Mouse (Mus musculus) midbrain, embryonic 11.5 days (tissue): ENCODE measurements at regions not wholly inside any gene's neighbourhood (a gene's known extent, or its start where the extent isn't known, plus 50 kb on each side); places are given as distances from the start of the nearest gene placed in this dataset.

Experiments used
- ATAC-seq: fragments of 200-750 bp; cut with Nextera tagmentation; 2 replicates; pipeline ENCODE4 v1.8.0; 2017; ENCODE audit warnings: moderate TSS enrichment, moderate library complexity; ENCODE audit not compliant: low FRiP score
- DNase-seq: peaks from one replicate; pipeline ENCODE4 v3.0.0; 2015; ENCODE audit warnings: low spot score; ENCODE audit errors: missing footprints
- H3K27ac ChIP-seq: fragments of 300-500 bp; sonication (generic); 2 replicates; pipeline ENCODE4 v1.5.1; 2014; ENCODE audit warnings: low read depth, low read length
- H3K27me3 ChIP-seq: fragments of 300-500 bp; sonication (generic); 2 replicates; pipeline ENCODE4 v1.6.1; 2014; ENCODE audit warnings: mild to moderate bottlenecking, low read length, moderate library complexity, mixed read lengths; ENCODE audit not compliant: control insufficient read depth, insufficient read depth
- H3K36me3 ChIP-seq: fragments of 300-500 bp; sonication (generic); 2 replicates; pipeline ENCODE4 v1.6.1; 2014; ENCODE audit warnings: mild to moderate bottlenecking, low read length, moderate library complexity, mixed read lengths; ENCODE audit not compliant: control insufficient read depth, insufficient read depth
- H3K4me1 ChIP-seq: fragments of 300-500 bp; sonication (generic); 2 replicates; pipeline ENCODE4 v1.6.1; 2014; ENCODE audit warnings: low read length; ENCODE audit not compliant: control insufficient read depth, insufficient read depth
- H3K4me2 ChIP-seq: fragments of 300-500 bp; sonication (generic); 2 replicates; pipeline ENCODE4 v1.6.1; 2014; ENCODE audit warnings: mild to moderate bottlenecking, moderate library complexity
- H3K4me3 ChIP-seq: fragments of 300-500 bp; sonication (generic); 2 replicates; pipeline ENCODE4 v1.5.1; 2014; ENCODE audit warnings: low read depth, low read length
- H3K9ac ChIP-seq: fragments of 300-500 bp; sonication (generic); 2 replicates; pipeline ENCODE4 v1.6.1; 2014; ENCODE audit warnings: low read length
- H3K9me3 ChIP-seq: fragments of 300-500 bp; sonication (generic); 2 replicates; pipeline ENCODE4 v1.6.1; 2016; ENCODE audit warnings: low read length; ENCODE audit not compliant: control insufficient read depth
- WGBS: fragments of 180-500 bp; shearing (Covaris S2); extraction: QIAGEN DNeasy Blood & Tissue Kit; methylation state at CpG from one replicate; pipeline ENCODE4 v1.1.7; 2014; 5-methylcytosine and 5-hydroxymethylcytosine counted together

DNA sequence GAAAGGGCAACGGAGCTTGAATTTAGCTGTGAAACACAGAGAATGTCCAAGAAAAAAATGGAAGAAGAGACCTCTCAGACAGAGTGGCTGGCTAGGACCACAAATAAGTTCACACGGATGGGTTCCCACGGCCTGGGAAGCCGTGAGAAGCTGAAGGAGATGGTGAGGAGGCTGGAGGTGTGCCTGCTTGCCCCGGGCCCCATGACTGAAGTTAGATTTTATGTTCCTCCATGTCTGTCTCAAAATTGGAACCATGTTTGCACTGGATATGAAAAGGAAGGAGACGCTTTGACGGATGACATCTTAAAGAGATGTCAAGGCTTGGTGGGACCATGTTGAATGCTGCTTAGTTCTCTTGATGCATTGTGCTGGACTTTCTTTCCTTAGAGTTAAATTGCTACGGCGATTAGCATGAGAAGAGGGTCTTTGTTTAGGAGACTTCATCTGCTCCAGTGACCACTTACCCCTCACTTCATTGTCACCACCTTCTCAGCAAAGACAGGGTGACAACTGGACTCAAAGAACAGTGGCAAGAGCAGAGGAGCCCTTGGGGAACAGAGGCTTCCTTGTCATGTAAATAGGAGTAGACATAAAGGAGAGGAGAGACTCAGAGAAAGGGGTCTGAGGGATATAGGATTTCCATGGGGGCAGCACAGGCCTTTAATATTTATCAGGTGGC lies 407.4 kb upstream of the Intu start:
- peak; percentile 80 for DNase-seq
- 32% methylated on average over 9 of the region's 9 CpGs for WGBS
- peak; percentile 78 for ATAC-seq

DNA sequence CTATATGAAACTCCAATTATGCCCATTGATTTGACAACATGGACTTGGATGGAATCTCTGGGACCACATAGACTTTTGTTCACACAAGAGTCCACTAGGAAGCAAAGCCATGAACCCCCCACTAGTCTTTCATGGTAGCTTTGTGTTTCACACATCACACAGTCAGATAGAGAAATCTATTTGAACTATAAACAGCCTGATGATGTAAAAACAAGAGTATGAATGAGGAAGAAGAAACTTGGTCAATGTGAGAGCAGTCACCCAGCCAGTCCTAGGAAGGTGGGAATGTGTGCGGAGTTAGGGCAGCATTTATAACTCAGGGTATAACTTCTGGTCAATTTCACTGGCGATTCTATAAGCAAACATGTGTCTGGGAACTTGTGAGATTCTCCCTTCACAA lies 404.2 kb upstream of the Intu start:
- H3K4me2 ChIP-seq = no peak overlapping the region
- no peaks in the 10 kb centered on the region for H3K36me3 ChIP-seq
- peaks cover 15% of the 10 kb centered on the region for H3K4me1 ChIP-seq
- no peak overlapping the region for H3K4me3 ChIP-seq
- no peaks in the 10 kb centered on the region for H3K9me3 ChIP-seq
- DNase-seq (no peak), ATAC-seq (no peak)
- WGBS = 89% methylated on average over 2 of the region's 2 CpGs
- no peak overlapping the region for H3K27ac ChIP-seq
- H3K9ac ChIP-seq = no peak overlapping the region
- no peaks in the 10 kb centered on the region; the same call in 1 of the 2 replicates for H3K27me3 ChIP-seq

More for the DNA sequence above, 407.4 kb upstream of the Intu start:
- no peak overlapping the region for H3K9ac ChIP-seq
- H3K36me3 ChIP-seq = no peaks in the 10 kb centered on the region
- H3K4me1 ChIP-seq = peaks cover 22% of the 10 kb centered on the region
- no peaks in the 10 kb centered on the region; the same call in 1 of the 2 replicates for H3K27me3 ChIP-seq
- no peaks in the 10 kb centered on the region for H3K9me3 ChIP-seq
- H3K4me2 ChIP-seq = no peak overlapping the region
- no peak overlapping the region for H3K4me3 ChIP-seq
- peak overlapping the region; percentile 21; the same call in 1 of the 2 replicates for H3K27ac ChIP-seq

DNA sequence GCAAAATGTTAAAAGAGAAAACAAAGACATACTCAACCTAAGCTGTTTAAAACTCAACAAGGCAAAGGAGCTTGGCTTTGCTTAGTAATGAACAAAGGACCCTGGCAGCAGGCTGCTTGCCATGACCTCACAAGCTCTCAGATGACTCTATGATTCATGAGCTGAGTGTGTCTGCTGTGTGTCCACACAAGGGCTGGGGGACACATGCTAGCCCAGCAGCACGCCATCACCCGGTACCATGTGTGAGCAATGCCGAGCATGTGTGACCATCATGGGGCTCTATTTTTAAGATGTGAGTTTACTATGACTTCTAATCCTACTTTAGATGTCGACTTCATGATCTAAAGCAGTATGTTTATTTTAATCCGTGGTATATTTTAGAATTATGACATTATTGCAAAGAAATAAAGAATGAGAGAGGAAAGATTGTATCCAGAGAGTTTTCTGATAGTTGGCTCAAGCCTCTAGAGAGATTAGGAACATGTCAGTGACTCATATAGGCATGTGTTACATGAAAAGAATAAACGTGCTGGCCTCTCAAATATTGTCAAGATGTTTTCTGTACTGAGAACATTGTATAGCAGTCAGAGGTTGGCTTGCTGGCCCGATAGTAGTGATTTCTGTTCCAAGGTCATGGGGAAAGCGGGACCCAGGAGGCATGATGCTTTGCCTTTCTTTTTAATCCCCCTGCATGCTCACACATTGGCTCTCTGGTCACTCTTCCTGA lies 400.1 kb upstream of the Intu start:
- 89% methylated on average over 8 of the region's 8 CpGs for WGBS
- no peaks in the 10 kb centered on the region for H3K36me3 ChIP-seq
- H3K4me2 ChIP-seq = no peak overlapping the region
- no peak for ATAC-seq
- DNase-seq = no peak
- H3K27ac ChIP-seq = no peak overlapping the region
- H3K27me3 ChIP-seq = no peaks in the 10 kb centered on the region
- H3K9ac ChIP-seq = no peak overlapping the region
- no peaks in the 10 kb centered on the region for H3K4me1 ChIP-seq
- H3K4me3 ChIP-seq = no peak overlapping the region
- H3K9me3 ChIP-seq = no peaks in the 10 kb centered on the region

DNA sequence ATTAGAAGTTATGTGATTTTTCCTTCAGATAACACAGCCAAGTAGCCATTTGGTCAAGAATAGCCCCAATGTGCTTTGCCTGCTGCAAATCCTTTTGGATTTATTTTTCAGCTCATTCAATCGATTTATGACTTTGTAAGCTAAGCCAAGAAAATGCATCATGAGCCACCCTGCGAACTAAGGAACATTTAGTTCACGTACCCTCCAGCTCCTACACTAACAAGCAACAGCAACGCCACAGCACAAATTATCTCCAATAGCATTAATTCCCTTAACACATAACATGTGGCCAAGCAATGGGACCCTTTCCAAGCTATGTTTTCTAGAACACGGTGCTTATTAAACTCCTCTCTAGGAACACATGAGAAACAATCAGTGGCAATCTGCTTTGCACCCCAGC lies 392.4 kb upstream of the Intu start:
- ATAC-seq (no peak), DNase-seq (no peak)
- 86% methylated on average over 5 of the region's 5 CpGs for WGBS
- no peak overlapping the region for H3K4me2 ChIP-seq
- H3K27me3 ChIP-seq = no peaks in the 10 kb centered on the region
- H3K27ac ChIP-seq = no peak overlapping the region
- no peak overlapping the region for H3K4me3 ChIP-seq
- no peak overlapping the region for H3K9ac ChIP-seq
- H3K36me3 ChIP-seq = no peaks in the 10 kb centered on the region
- H3K9me3 ChIP-seq = no peaks in the 10 kb centered on the region
- H3K4me1 ChIP-seq = no peaks in the 10 kb centered on the region

DNA sequence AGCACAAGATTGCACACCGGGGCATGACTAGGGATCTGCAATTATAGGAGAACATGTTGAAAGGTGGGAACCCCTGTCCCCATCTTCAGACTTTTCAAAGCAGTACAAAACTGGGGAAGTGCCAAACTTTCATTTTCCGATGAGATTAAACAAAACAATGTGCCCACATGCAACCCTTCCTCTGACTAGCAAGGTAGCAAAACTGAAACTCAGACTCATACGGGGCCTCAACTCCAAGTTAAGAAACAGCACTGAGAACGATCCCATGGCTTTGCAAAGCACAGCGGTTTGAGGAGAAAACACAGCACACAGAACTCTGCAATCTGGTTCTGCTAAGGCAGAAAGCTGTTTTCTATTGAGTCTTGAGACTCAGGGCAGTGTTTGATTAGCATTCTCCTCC lies 388.9 kb upstream of the Intu start:
- DNase-seq (no peak), ATAC-seq (no peak)
- 86% methylated on average over 5 of the region's 5 CpGs for WGBS
- Histone ChIP-seq H3K27ac (no peak overlapping the region), H3K4me2 (no peak overlapping the region), H3K9ac (no peak overlapping the region), H3K4me1 (no peaks in the 10 kb centered on the region), H3K9me3 (no peaks in the 10 kb centered on the region), H3K4me3 (no peak overlapping the region), H3K27me3 (no peaks in the 10 kb centered on the region), H3K36me3 (no peaks in the 10 kb centered on the region)

DNA sequence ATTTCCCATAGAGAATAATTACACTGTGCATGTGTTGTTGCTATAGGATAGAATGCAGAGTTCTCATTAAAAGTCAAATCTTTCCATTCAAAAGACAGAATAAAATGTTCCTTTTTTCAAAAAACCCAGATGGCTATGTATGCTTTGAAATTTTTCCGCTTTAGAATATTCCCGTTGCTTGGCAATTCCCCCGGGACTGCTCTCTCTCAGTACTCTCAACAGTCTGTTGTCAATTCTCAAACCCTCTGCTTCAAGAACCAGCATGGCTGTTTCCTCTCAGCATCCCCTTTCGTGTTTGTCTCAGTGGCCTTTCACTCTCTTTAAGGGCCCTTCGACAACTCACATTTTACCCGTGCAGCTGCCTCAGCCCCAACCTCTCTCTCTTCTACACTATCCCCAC lies 372.5 kb upstream of the Intu start:
- ATAC-seq (no peak), DNase-seq (no peak)
- Histone ChIP-seq H3K4me3 (no peak overlapping the region), H3K9me3 (no peaks in the 10 kb centered on the region), H3K9ac (no peak overlapping the region), H3K27me3 (no peaks in the 10 kb centered on the region), H3K27ac (no peak overlapping the region), H3K4me2 (no peak overlapping the region), H3K36me3 (no peaks in the 10 kb centered on the region), H3K4me1 (no peaks in the 10 kb centered on the region)
- WGBS = 85% methylated on average over 6 of the region's 6 CpGs

DNA sequence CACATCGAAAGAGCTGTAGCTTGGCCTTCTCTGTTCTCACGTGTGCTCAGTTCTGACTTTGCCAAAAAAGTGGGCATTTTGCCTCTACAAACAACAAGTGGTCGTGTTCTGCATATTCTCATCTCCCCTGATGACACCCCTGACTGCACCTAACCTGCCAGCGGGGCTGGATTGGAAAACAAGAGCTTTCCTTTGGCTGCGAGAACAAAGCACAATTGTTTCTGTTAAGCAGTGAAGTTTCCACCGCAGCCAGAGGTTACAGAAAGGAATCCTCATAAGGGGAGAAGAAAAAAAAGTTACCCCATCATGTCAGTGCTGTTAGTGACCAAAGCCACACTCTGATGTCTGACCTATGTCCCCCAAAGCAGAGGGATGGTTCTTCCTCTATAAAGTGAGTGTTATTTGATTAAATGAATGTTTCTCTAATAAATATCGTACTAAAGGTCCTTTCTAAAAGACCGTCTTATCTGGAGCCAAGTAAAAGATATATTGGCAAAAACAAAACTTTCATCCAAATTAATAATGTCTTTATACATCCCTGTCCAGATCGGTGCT lies 371.4 kb upstream of the Intu start:
- Histone ChIP-seq H3K27me3 (no peaks in the 10 kb centered on the region), H3K4me1 (no peaks in the 10 kb centered on the region), H3K4me2 (no peak overlapping the region), H3K9ac (no peak overlapping the region), H3K27ac (no peak overlapping the region), H3K4me3 (no peak overlapping the region), H3K9me3 (no peaks in the 10 kb centered on the region), H3K36me3 (no peaks in the 10 kb centered on the region)
- 66% methylated on average over 9 of the region's 9 CpGs for WGBS
- DNase-seq (no peak), ATAC-seq (no peak)

DNA sequence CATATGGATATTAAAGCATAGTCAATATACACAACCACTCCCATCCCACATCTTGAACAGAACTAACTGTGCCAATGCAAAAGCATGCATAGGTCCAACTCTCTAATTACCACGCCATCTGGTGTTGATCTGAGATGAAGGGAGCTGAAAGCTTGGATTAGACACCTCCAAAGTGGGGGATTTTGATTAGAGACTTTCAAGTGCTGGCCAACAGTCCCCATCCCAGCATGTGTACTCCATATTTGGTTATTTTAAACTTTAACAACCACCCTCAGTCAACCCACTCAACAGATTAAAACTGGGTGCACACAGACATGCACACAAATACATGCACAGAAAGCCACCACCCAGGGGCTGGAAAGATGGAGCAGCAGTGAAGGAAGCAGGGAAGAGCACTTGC lies 366.9 kb upstream of the Intu start:
- ATAC-seq = no peak
- H3K27ac ChIP-seq = no peak overlapping the region
- WGBS = 74% methylated on average over 1 of the region's 1 CpGs

DNA sequence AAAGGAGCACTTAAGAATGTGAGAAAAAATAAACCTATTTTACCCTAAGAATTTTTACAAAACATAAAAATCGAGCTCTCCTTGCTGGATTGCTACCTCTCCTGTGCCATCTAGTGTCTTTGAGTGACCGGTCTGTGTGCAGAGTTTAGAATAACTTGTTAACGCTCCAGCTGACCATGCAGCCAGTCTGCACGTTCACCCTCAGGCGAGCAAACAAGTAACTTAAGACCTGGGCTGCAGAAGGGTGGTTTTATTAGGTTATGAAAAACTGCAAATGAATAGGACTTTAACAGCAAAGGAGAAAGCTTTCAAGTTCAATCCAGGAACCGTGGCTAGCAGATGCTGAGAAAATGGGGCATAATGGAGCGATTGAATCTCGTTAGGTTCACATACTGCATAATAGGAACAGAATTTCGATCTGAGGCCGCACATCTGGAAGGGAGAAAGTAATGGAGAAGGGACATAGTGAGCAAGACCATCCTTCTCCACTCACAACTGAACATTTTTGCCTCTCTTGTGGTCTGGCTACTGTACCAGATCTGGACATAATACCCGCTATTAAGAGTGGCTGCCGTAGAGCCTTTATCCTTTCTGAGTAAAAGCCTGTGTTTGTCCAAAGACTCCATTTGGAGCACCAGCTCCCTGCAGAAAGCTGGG lies 363.0 kb upstream of the Intu start:
- Histone ChIP-seq H3K4me3 (no peak overlapping the region), H3K9me3 (no peaks in the 10 kb centered on the region), H3K36me3 (no peaks in the 10 kb centered on the region), H3K27ac (no peak overlapping the region), H3K9ac (no peak overlapping the region), H3K27me3 (no peaks in the 10 kb centered on the region), H3K4me2 (no peak overlapping the region), H3K4me1 (no peaks in the 10 kb centered on the region)
- ATAC-seq (no peak), DNase-seq (no peak)
- 79% methylated on average over 12 of the region's 12 CpGs for WGBS

More for the DNA sequence above, 366.9 kb upstream of the Intu start:
- H3K9me3 ChIP-seq = no peaks in the 10 kb centered on the region
- H3K27me3 ChIP-seq = no peaks in the 10 kb centered on the region
- H3K4me3 ChIP-seq = no peak overlapping the region
- no peak for DNase-seq
- no peaks in the 10 kb centered on the region for H3K4me1 ChIP-seq
- H3K4me2 ChIP-seq = no peak overlapping the region
- no peaks in the 10 kb centered on the region for H3K36me3 ChIP-seq
- no peak overlapping the region for H3K9ac ChIP-seq
